Mouse (Mus musculus): Measurements from ENCODE around the gene Gm6370. TPM values are rescaled to one million over a fixed set of nuclear protein-coding genes. Genes with fewer than 3 reads are reported as not detected.
"Not testable (repeated sequence)": the region's sequence is repeated elsewhere in the genome, so short reads cannot be mapped to it uniquely, and the experiment has no call there.

Gene Gm6370
- not detected in 2 replicates for polyA plus RNA-seq (2015; fragmentation: Nextera tagmentation; extraction: Ambion mirVana)

GRCm38 (mm10) chr5:146491063-146491462 is at the start of gene Gm6370:
TSS of gene Gm6370 (plus strand) at chr5:146491363.
- not testable (repeated sequence) for H3K9ac ChIP-seq (ENCODE audit: low read depth, low read length); H3K9me3 ChIP-seq (replicated peaks; ENCODE audit: control insufficient read depth, low read length); H3K4me3 ChIP-seq (ENCODE audit: low read depth, low read length); ATAC-seq (ENCODE audit: low read depth); H3K27ac ChIP-seq (ENCODE audit: low read length); H3K4me1 ChIP-seq (ENCODE audit: control insufficient read depth, low read depth, low read length); H3K36me3 ChIP-seq (ENCODE audit: control insufficient read depth, insufficient read depth); H3K27me3 ChIP-seq (ENCODE audit: control insufficient read depth, insufficient read depth, low read depth, low read length); H3K4me2 ChIP-seq (ENCODE audit: low read depth, low read length)
- WGBS (ENCODE audit: insufficient replicate concordance), result no CpG with 5 or more reads among the region's 5 CpGs

GRCm38 (mm10) chr5:146442767-146443166 is 48.4 kb upstream of the Gm6370 start:
- Histone ChIP-seq H3K36me3 (ENCODE audit: control insufficient read depth, insufficient read depth) (no peaks in the 10 kb centered on the region), H3K4me3 (ENCODE audit: low read depth, low read length) (no peak overlapping the region), H3K4me1 (ENCODE audit: control insufficient read depth, low read depth, low read length) (no peaks in the 10 kb centered on the region), H3K27ac (ENCODE audit: low read length) (no peak overlapping the region), H3K9me3 (replicated peaks; ENCODE audit: control insufficient read depth, low read length) (no peaks in the 10 kb centered on the region), H3K4me2 (ENCODE audit: low read depth, low read length) (no peak overlapping the region), H3K9ac (ENCODE audit: low read depth, low read length) (no peak overlapping the region), H3K27me3 (ENCODE audit: control insufficient read depth, insufficient read depth, low read depth, low read length) (no peaks in the 10 kb centered on the region)
- WGBS (ENCODE audit: insufficient replicate concordance), result 23% methylated on average over 2 of the region's 2 CpGs
- ATAC-seq (ENCODE audit: low read depth), result no peak

GRCm38 (mm10) chr5:146446633-146447032 is 44.5 kb upstream of the Gm6370 start:
- no peaks in the 10 kb centered on the region for H3K27me3 ChIP-seq (ENCODE audit: control insufficient read depth, insufficient read depth, low read depth, low read length)
- H3K4me1 ChIP-seq (ENCODE audit: control insufficient read depth, low read depth, low read length), result no peaks in the 10 kb centered on the region
- no peak overlapping the region for H3K27ac ChIP-seq (ENCODE audit: low read length)
- H3K9me3 ChIP-seq (replicated peaks; ENCODE audit: control insufficient read depth, low read length), result no peaks in the 10 kb centered on the region
- H3K4me2 ChIP-seq (ENCODE audit: low read depth, low read length), result no peak overlapping the region
- no peak for ATAC-seq (ENCODE audit: low read depth)
- H3K36me3 ChIP-seq (ENCODE audit: control insufficient read depth, insufficient read depth), result no peaks in the 10 kb centered on the region
- no peak overlapping the region for H3K4me3 ChIP-seq (ENCODE audit: low read depth, low read length)
- no peak overlapping the region for H3K9ac ChIP-seq (ENCODE audit: low read depth, low read length)
- 63% methylated on average over 2 of the region's 2 CpGs for WGBS (ENCODE audit: insufficient replicate concordance)

- no peak overlapping the region for H3K27ac ChIP-seq (ENCODE audit: low read length)
- WGBS (ENCODE audit: insufficient replicate concordance), result 72% methylated on average over 11 of the region's 11 CpGs
- ATAC-seq (ENCODE audit: low read depth), result no peak
- no peaks in the 10 kb centered on the region for H3K36me3 ChIP-seq (ENCODE audit: control insufficient read depth, insufficient read depth)
- H3K4me2 ChIP-seq (ENCODE audit: low read depth, low read length), result no peak overlapping the region
- H3K4me3 ChIP-seq (ENCODE audit: low read depth, low read length), result no peak overlapping the region
- no peaks in the 10 kb centered on the region for H3K9me3 ChIP-seq (replicated peaks; ENCODE audit: control insufficient read depth, low read length)
- no peaks in the 10 kb centered on the region for H3K4me1 ChIP-seq (ENCODE audit: control insufficient read depth, low read depth, low read length)
- no peak overlapping the region for H3K9ac ChIP-seq (ENCODE audit: low read depth, low read length)
- H3K27me3 ChIP-seq (ENCODE audit: control insufficient read depth, insufficient read depth, low read depth, low read length), result no peaks in the 10 kb centered on the region
Measured at GRCm38 (mm10) chr5:146451592-146452254, 39.4 kb upstream of the Gm6370 start.

GRCm38 (mm10) chr5:146453556-146453955 is 37.6 kb upstream of the Gm6370 start:
- no peak overlapping the region for H3K4me2 ChIP-seq (ENCODE audit: low read depth, low read length)
- no peak overlapping the region for H3K9ac ChIP-seq (ENCODE audit: low read depth, low read length)
- H3K27me3 ChIP-seq (ENCODE audit: control insufficient read depth, insufficient read depth, low read depth, low read length), result no peaks in the 10 kb centered on the region
- ATAC-seq (ENCODE audit: low read depth), result no peak
- no peaks in the 10 kb centered on the region for H3K9me3 ChIP-seq (replicated peaks; ENCODE audit: control insufficient read depth, low read length)
- no peaks in the 10 kb centered on the region for H3K4me1 ChIP-seq (ENCODE audit: control insufficient read depth, low read depth, low read length)
- no peaks in the 10 kb centered on the region for H3K36me3 ChIP-seq (ENCODE audit: control insufficient read depth, insufficient read depth)
- no peak overlapping the region for H3K4me3 ChIP-seq (ENCODE audit: low read depth, low read length)
- no peak overlapping the region for H3K27ac ChIP-seq (ENCODE audit: low read length)
- WGBS (ENCODE audit: insufficient replicate concordance), result 65% methylated on average over 6 of the region's 6 CpGs

- Histone ChIP-seq H3K4me2 (ENCODE audit: low read depth, low read length) (no peak overlapping the region), H3K27ac (ENCODE audit: low read length) (no peak overlapping the region), H3K36me3 (ENCODE audit: control insufficient read depth, insufficient read depth) (no peaks in the 10 kb centered on the region), H3K9ac (ENCODE audit: low read depth, low read length) (no peak overlapping the region), H3K9me3 (replicated peaks; ENCODE audit: control insufficient read depth, low read length) (no peaks in the 10 kb centered on the region), H3K4me1 (ENCODE audit: control insufficient read depth, low read depth, low read length) (no peaks in the 10 kb centered on the region), H3K27me3 (ENCODE audit: control insufficient read depth, insufficient read depth, low read depth, low read length) (no peaks in the 10 kb centered on the region), H3K4me3 (ENCODE audit: low read depth, low read length) (no peak overlapping the region)
- ATAC-seq (ENCODE audit: low read depth), result no peak
- 68% methylated on average over 8 of the region's 8 CpGs for WGBS (ENCODE audit: insufficient replicate concordance)
Measured at GRCm38 (mm10) chr5:146461612-146462011, 29.6 kb upstream of the Gm6370 start.

- WGBS (ENCODE audit: insufficient replicate concordance), result 81% methylated on average over 19 of the region's 19 CpGs
- no peak for ATAC-seq (ENCODE audit: low read depth)
Measured at GRCm38 (mm10) chr5:146466663-146467062, 24.5 kb upstream of the Gm6370 start.

GRCm38 (mm10) chr5:146468311-146468710 is 22.9 kb upstream of the Gm6370 start:
- Histone ChIP-seq H3K4me3 (ENCODE audit: low read depth, low read length) (no peak overlapping the region), H3K27me3 (ENCODE audit: control insufficient read depth, insufficient read depth, low read depth, low read length) (no peaks in the 10 kb centered on the region), H3K36me3 (ENCODE audit: control insufficient read depth, insufficient read depth) (no peaks in the 10 kb centered on the region), H3K4me2 (ENCODE audit: low read depth, low read length) (no peak overlapping the region), H3K27ac (ENCODE audit: low read length) (no peak overlapping the region), H3K9me3 (replicated peaks; ENCODE audit: control insufficient read depth, low read length) (no peaks in the 10 kb centered on the region), H3K9ac (ENCODE audit: low read depth, low read length) (no peak overlapping the region), H3K4me1 (ENCODE audit: control insufficient read depth, low read depth, low read length) (no peaks in the 10 kb centered on the region)
- no peak for ATAC-seq (ENCODE audit: low read depth)
- WGBS (ENCODE audit: insufficient replicate concordance), result 70% methylated on average over 9 of the region's 9 CpGs

More at GRCm38 (mm10) chr5:146466663-146467062, 24.5 kb upstream of the Gm6370 start:
- Histone ChIP-seq H3K4me3 (ENCODE audit: low read depth, low read length) (no peak overlapping the region), H3K27ac (ENCODE audit: low read length) (no peak overlapping the region), H3K27me3 (ENCODE audit: control insufficient read depth, insufficient read depth, low read depth, low read length) (no peaks in the 10 kb centered on the region), H3K4me1 (ENCODE audit: control insufficient read depth, low read depth, low read length) (no peaks in the 10 kb centered on the region), H3K4me2 (ENCODE audit: low read depth, low read length) (no peak overlapping the region), H3K9me3 (replicated peaks; ENCODE audit: control insufficient read depth, low read length) (no peaks in the 10 kb centered on the region), H3K9ac (ENCODE audit: low read depth, low read length) (no peak overlapping the region), H3K36me3 (ENCODE audit: control insufficient read depth, insufficient read depth) (no peaks in the 10 kb centered on the region)

GRCm38 (mm10) chr5:146470821-146471220 is 20.3 kb upstream of the Gm6370 start:
- no peak for ATAC-seq (ENCODE audit: low read depth)
- H3K9me3 ChIP-seq (replicated peaks; ENCODE audit: control insufficient read depth, low read length), result no peaks in the 10 kb centered on the region
- H3K9ac ChIP-seq (ENCODE audit: low read depth, low read length), result no peak overlapping the region
- no peaks in the 10 kb centered on the region for H3K4me1 ChIP-seq (ENCODE audit: control insufficient read depth, low read depth, low read length)
- WGBS (ENCODE audit: insufficient replicate concordance), result 73% methylated on average over 9 of the region's 9 CpGs
- H3K4me2 ChIP-seq (ENCODE audit: low read depth, low read length), result no peak overlapping the region
- no peaks in the 10 kb centered on the region for H3K27me3 ChIP-seq (ENCODE audit: control insufficient read depth, insufficient read depth, low read depth, low read length)
- no peak overlapping the region for H3K4me3 ChIP-seq (ENCODE audit: low read depth, low read length)
- H3K36me3 ChIP-seq (ENCODE audit: control insufficient read depth, insufficient read depth), result no peaks in the 10 kb centered on the region
- no peak overlapping the region for H3K27ac ChIP-seq (ENCODE audit: low read length)
